Mouse (Mus musculus) olfactory bulb, adult 2 months (tissue): Measurements from ENCODE around the gene Scfd2.

ENCODE experiments used
- CTCF ChIP-seq: fragments of 200-500 bp; IDR thresholded peaks from 2 replicates; pipeline ENCODE4 v1.5.1; 2012; ENCODE audit warnings: low read depth, mild to moderate bottlenecking, low read length, moderate library complexity; ENCODE audit not compliant: insufficient read depth
- POLR2A ChIP-seq: fragments of 200-500 bp; IDR thresholded peaks from 2 replicates; pipeline ENCODE4 v1.6.1; 2012; ENCODE audit warnings: mild to moderate bottlenecking, low read depth, low read length, moderate library complexity; ENCODE audit not compliant: insufficient read depth

- TF ChIP-seq CTCF (0 out of 2 replicates have a peak, but pooled peaks have one; percentile 8), POLR2A (no peak)
Observed at GRCm38 (mm10) chr5:74197541-74198330, 333.8 kb downstream of the Scfd2 start.
